Mouse (Mus musculus) embryonic fibroblast, embryonic 13.5 days (primary cell): ENCODE results near the gene Naxd.

ENCODE experiments used
- CTCF ChIP-seq: IDR thresholded peaks from 2 replicates; pipeline ENCODE4 v1.5.1; 2011; ENCODE audit warnings: mild to moderate bottlenecking, control low read depth, low read length, moderate library complexity, borderline replicate concordance; ENCODE audit not compliant: insufficient read depth
- POLR2A ChIP-seq: IDR thresholded peaks from 2 replicates; pipeline ENCODE4 v1.6.1; 2011; ENCODE audit warnings: low read depth, mild to moderate bottlenecking, control low read depth, low read length, moderate library complexity

DNA sequence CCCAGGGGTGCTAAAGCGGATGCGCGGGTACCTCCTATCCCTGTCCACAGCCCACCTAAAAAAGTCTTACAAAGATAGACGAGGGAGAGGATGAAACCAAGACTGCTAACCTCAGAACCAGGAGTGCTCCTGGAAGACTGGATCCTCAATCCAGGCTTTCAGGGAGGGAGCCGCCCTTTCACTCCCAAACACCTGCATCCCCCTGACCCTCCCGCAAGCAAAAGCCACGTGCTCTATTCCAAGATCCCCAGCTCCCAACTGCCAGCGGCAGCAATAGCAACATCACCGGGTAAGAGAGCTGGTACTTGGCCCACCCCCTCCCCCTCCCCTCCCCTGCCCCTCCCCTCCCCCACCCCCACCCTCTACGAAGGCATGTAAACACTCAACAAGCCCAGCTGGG, 21.9 kb upstream of the Naxd start:
- TF ChIP-seq CTCF: no peak
- TF ChIP-seq POLR2A: no peak
